Mouse (Mus musculus): ENCODE results near the gene Adam22.

Adam22 gene

DNA sequence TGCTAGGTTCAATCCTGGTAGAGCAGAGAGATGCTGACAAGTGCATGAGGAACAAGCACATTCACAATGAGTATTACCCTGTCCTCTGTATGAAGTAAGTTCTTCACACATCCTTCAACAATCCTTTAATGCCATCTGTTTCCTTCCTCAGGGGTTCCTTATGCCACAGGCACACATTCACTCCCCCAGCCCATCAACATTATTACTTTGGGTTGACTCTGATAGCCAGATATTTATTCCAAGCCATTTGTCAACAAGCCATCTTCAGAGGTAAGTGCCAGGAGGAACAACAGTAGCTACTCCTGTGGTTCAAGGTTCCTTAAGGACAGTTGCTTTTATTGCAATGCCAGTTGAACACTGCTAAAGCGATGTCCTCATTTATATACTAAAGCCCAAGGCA, 216.3 kb downstream of the Adam22 start:
- DNase-seq (ENCODE audit: low read depth), result no peak

DNA sequence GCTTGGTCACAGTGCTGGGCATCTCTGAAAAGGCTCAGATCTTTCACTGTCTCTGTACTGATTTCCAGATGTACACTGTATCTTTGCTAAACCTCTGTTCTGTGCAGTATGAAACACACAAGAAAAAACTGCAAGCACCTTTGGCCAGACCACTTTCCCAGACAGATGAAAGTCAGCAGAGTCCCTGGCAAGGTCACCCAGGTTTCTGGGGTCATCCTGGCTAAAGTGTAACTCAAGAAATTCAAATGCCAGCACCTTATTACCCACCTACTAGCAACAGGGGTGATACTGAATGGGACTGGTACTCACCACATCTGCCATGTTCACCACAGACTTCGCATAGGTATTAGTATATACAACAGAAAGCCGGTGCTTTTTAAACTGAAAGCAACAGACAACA, 221.8 kb downstream of the Adam22 start:
- DNase-seq (ENCODE audit: low read depth), result no peak

DNA sequence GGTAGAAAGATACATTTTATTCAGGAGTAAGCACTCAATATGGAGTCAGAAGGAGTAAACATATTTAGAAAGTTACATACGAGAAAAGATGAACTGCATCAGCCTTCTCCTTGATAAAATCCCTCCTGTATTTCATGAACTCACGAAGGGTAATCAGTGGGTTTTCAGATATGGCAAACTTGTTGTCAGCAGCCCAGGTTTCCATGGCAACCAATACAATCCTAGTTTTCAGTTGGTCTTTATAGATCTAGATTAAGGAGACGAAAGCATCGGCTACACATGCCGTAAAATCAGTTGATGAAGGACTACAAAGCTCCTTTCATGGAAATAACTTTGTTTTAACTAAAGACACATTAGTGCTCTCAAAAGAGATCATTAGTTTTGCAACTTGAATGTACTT, 222.5 kb downstream of the Adam22 start:
- DNase-seq (ENCODE audit: low read depth), result no peak

DNA sequence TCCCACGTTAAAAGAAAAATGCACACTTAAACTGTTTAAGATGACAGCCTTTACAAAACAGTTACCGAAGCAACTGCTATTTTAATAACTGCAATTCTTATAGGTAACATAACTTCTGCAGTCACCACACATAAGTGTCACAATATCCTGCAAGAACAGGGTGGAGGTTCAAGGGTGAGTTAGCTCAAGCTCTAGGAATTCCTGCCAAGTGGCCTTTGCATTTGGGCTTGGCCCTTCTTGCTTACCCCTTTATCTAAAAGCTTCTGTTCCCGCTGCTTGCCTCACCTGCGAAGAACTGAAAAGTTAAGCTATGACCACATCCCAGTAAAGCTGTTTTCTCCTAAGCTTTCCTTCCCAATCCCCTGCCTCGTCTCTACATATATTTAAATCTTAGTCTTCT, 235.4 kb downstream of the Adam22 start:
- DNase-seq (ENCODE audit: low read depth), result no peak

DNA sequence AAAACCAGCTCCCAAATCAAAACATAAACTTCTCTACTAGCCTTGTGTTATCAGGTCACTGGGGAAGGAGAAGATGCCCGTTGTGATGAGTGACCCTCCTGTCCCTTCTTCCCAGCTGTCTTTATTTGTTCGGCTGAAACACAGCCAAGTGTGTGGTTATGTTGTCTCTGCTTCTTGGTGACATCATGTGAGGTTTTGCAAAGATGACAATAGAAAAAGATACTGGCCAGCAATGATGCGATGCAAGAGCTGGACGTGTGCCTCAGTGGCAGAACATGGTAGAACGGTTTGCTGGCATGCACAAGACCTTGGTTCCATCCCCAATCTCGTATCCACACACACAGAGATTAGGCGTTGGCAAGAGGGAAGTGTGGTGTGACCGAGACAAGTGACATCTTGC, 236.0 kb downstream of the Adam22 start:
- DNase-seq (ENCODE audit: low read depth), result no peak

DNA sequence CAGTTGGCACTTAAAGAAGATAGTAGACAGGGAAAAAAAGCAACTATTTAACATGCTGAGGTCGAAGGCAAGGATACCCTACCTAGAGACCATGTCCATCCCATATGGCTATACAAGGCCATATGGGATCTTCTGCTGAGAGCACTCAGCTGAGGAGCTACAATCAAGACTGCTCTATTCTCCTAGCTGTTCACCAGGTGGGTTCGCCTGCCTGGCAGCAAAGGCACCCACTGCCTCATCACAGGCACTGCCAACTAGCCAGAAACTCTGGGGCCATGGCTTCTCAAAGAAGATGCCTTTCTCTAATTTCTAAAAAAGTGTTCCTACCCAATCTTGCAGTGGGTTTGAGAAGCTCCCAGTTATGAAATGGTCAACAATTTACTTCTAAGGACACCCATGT, 238.2 kb downstream of the Adam22 start:
- DNase-seq (ENCODE audit: low read depth), result no peak

DNA sequence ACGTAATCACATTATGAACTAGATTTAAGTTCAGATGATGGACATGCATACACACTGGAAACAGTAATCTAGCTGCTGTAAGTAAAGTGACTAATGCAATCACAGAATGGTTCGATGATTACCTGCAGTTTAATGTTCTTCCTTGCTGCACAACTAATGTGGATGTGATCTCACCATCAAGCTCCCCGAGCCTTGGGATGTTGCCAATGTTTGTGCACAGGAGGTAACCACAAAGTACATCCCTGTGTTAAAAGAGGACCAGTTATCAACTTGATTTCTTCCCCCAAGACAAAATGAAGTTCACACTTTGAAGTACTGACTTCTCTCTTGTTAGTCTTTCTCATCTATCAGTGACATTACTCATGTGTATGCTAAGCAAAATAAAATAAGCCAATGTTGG, 247.0 kb downstream of the Adam22 start:
- DNase-seq (ENCODE audit: low read depth), result no peak

DNA sequence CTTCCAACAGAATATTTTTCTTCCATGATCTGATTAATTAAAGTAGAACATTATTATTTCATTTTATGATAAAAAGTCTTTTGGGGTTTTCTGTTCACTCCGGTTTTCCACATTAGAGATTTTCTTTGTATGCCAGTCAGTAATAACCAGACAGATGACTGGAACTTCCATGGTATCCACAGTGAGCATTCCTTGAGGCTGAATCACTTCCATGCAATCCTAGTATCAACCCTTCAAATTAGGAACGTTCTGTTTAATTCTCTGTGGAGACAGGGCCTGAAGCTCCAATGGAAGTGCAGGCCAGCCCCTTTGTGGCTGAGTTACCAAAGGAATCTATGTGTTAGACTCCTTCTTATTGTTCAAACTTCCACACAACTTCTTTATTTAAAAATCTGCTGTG, 247.9 kb downstream of the Adam22 start:
- DNase-seq (ENCODE audit: low read depth), result peak; percentile 47

DNA sequence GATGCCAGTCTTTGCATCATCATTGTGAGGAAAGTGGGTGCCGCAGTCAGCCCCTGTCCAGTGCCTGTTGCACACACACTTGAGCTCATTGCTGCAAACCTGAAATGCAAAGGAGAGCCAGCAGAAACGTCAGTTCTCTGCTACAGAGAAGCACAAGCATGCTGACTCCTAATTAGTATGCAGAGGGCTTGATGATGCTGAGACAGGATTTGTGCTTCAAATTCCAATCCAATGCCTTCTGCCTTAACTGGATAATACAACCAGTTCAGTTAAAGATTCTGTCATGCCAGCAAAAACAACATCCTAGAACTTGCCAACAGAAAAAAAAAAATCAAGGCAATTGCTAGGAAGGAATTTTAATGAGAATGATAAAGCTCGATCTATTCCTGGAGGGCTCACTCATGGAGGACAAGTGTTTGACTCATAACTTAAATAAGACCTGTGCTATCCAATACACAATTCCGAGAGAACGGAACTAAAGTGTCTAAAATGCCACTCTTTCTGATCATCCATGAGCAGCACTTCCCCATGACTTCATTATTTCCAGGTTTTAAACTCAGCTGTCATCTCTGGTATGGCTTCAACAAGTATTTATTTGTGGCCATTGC, 251.3 kb downstream of the Adam22 start:
- peak; percentile 12 for DNase-seq (ENCODE audit: low read depth)

DNA sequence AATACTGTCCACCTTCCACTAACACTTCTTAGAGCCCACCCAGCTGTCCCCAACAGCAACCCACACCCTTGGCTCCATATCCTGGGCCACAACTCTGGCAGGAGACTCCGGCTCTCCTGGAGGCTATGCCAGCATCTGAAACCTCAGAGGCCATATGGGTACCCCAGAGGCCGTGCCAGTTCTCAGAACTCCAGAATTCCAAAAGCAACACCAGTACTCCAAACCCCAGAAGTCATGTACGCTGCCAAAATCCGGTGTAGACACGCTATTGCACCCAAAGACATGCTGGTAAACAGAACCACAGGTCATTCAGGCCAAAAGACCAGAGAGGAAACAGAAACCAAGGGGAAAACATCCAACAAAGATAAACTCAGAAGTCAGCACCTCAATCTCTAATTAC, 255.7 kb downstream of the Adam22 start:
- no peak for DNase-seq (ENCODE audit: low read depth)

DNA sequence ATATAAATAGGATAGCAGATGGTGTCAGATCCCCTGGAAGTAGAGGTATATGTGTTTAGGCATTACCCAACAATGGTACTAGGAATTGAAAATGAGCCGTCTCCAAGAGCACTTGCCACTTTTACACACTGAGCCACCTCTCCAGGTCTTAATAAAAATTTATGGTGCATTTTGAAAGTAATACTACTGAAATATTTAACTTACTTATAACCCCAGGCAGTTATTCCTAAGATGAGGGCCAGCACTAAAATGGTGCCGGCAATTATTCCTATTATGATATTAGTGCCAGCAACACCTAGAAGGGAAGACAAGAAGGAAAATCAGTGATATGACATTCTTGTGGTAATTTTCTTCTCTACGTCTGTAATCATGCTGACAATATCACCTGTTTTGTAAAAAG, 256.3 kb downstream of the Adam22 start:
- no peak for DNase-seq (ENCODE audit: low read depth)

DNA sequence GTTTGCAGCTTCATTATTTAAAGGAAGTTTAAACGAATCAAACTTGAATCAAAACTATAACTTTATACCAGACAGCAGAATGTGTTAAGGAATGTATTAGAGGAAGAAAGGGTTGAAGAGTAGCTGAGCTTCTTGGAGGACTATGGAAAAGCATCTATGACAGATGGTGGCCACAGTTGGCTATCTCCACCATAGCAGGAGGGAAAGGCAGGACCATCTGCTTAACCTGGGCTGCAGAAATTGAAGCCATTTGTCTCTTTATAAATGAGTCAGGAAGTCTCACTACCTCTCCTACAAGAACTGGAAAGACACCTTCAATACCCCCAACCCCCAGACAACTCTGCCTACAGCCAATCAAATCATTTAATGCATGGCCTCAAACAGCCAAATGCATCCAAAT, 272.3 kb downstream of the Adam22 start:
- no peak for DNase-seq (ENCODE audit: low read depth)

DNA sequence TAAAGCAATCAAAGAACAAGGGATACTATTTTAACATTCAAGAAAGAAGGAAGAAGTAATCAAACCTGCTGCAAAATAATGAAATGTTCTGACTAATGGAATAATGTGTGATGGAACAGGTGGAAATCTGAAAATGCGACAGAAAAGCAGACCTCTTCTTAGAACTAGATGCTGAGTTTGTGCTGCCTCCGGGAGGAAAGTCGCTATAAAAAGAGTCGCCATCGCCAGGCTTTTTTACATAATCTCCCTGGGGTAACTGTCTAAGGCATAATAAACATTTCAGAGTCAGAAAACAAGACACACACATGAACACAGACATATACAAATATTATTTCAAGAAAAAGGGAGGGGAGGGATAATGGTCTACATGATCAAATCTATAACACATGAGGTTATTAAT, 273.0 kb downstream of the Adam22 start:
- no peak for DNase-seq (ENCODE audit: low read depth)

DNA sequence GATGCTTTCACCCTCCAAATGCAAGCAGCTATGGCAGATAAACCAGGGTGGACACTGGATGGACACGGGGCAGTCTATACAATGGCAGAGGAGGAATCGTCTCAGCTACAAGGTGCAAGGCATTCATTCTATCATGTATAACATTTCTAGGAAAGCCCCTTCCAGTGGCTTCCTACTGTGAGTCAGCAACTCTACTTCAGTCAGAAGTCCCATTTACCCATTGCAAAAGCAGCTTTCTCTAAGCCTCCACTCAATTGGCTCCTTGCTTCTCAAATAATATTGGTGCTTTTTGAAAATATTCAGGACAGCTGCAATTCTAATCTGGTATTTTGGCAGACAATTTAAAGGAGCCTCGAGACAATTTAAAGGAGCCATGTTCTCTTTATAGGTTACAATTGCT, 279.8 kb downstream of the Adam22 start:
- no peak for DNase-seq (ENCODE audit: low read depth)

DNA sequence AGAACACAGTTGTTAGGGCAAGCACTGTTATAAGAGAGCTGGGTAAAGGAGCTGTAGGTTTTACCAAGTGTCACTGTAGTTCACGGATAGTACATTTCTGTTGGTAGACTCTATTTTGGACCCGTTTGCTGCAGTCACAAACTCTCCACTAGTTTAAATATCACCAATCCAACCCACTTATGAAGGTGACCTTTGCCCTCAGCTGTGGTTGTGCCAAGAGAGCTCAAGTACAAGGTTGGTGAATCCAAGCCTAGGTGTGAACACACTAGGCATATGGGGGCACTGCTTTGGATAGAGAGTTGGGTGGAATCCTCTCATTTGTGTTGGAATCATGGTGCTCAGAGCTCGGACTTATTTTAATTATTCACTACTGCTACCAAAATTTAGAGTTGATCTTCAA, 282.3 kb downstream of the Adam22 start:
- DNase-seq (ENCODE audit: low read depth), result no peak

DNA sequence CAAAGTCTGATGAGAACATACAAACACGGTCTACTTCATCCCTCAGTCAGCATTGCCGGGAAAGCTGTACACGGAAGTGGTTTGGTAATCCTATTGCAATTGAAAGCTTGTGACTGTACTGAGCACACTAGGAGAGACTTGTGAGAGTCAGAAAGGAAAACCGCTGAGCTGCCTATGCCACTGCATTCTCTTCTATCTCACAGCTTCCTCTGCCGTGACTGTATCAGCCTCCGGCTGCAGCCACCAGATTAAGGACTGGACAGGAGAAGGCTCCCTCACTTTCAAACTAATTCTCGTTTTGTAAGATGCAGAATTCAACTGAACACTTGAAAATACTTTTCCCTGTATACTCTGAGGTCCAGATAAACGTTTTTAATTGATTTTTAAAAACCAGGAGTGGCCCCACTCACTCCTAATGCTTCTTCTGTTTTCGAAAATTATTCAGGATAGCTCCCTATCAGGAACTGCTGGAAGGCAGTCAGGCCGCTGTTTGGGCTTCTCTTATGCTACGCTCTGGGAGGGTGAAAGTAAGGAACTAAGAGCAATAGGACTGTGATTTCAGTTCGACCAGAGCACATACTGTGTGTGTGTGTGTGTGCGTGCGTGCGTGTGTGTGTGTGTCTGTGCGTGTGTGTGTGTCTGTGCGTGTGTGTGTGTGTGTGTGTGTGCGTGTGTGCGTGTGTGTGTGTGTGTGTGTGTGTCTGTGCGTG, 285.0 kb downstream of the Adam22 start:
- DNase-seq (ENCODE audit: low read depth), result no peak

DNA sequence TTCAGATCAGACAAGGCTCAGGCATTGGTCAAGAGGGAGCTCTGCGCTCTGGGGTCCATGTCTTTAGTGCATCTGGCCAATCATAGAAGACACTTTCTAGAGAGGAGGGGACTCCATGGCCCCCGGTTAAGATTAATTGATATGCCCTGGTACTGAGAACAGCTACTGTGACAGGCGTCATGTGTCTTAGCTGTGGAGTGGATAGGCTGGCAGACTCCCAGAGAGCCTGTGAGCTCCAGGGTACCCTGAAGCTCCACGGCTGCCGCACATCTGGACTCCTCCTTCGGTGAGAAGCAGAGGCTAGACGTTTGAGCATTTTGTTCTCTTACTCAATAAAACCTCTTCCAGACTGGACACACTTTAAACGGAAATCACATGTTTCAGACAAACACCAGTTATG, 290.5 kb downstream of the Adam22 start:
- no peak for DNase-seq (ENCODE audit: low read depth)

DNA sequence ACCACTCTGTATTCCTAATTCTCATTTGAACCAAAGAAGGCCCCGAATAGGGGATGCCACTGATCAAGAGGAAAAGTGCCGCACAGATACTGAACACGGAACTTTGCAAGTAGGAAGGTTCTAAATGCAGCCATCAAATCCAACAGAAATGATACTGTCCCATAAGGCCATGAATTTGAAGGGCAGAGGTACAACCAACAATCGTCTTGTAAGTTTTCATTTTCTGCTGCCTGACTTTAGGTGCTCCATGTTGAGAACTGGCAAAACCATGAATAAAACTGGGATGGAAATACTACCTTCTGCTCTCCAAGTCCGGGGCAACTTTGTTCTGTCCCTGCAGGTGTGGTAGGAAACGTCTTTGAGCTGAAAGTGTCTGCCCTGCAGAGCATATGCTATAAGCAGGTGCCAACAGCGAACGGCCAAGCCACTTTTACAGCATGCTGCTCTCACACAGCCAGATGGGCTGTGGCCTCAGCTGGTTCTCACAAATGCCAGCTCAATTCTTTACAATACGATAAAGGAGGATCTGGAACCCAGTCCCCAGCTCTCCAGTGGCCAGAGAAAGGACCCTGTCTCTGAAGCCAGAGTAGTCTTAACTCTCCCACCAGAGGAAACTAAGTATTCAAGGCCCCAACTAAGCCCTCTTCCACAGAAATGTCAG, 293.9 kb downstream of the Adam22 start:
- no peak for DNase-seq (ENCODE audit: low read depth)

DNA sequence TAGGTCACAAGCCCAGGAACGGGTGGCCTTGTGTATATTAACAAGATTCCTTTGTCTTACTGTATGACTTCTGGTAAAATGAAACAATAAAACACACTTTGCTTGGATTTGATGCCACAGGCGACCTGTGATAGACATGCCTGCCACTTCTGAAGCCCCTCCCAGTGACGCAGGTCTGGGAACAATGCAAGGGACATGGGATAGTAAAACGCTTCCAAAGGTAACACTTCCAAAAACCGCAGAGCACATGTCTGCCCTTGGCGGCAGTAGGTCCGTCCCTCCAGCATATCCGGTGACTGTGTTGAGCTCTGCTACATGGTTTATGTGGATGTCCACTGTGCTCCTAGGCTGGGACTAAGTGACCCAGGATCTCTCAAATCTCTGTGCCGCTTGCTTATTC, 294.6 kb downstream of the Adam22 start:
- no peak for DNase-seq (ENCODE audit: low read depth)

DNA sequence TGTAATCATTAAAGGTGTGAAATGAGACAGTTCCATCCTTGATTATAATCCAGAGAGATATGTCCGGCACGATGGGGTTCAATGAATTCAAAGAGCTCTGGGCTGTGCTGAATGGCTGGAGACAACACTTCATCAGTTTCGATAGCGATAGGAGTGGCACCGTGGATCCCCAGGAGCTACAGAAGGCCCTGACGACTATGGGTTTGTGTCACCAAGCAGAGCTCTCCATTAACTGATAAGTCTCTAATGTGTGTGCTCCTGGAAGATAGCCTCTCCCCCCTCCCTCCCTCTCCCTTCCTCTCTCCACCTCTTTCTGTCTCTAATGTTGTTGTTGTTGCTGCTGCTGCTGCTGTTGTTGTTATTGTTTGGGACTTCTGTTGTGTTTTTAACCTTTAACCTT, 304.8 kb downstream of the Adam22 start:
- DNase-seq (ENCODE audit: low read depth), result no peak

DNA sequence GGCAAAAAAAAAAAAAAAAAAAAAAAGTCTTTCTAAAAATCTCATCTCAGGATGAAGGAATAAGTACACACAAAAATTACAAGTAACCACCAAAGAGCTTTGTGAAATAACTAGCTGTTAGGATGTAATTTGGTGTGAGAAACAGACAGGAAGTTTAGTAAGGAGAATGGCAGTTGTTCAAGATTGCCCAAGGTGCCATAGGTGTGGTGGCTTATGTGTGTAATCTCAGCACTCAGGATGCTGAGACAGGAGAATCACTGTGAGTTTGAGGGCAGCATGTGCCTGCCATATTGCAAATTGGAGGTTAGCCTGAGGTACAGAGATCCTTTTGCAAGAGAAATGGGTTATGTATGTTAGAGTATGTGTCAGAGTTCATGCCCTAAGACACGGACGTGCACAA, 305.5 kb downstream of the Adam22 start:
- DNase-seq (ENCODE audit: low read depth), result no peak

DNA sequence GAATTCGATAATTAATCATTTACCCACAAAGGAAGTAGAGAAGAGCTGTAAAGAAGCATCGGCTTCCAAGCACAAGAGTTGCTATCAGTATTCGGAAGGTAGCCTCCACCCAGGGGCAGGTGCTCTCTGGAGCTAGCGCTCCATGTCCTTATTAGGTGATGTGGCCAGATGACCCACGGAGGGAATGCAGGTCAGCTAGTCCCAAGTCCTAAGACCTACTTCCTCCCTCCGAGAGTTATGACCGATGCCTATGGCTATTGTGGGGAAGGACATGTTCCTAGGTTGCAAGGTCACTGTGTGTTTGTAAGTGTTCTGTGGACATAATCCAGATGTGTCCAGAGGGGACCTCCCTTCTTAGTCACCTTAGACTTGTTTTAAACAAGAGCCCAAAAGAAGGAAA, 309.9 kb downstream of the Adam22 start:
- no peak for DNase-seq (ENCODE audit: low read depth)

DNA sequence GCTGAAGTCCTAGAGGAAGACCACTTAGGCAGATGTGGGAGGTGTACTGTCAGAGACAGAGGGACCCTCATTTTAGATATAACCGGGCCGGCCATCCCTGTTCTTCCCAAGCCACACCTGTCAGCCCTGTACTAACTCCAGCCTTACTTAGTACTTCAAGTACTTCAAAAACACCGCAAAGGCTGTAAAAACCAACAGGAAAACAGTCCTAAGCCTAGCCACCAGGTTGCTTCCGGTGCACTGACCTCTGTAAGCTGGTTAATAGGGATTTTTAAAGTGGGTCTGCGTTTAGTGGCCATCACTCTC, 311.0 kb downstream of the Adam22 start:
- DNase-seq (ENCODE audit: low read depth), result peak; percentile 5
